Comparison of ENCODE assay signal across 12 mouse cellular contexts in genomic region chr3:127749981-127750562, GRCm38 (mm10). TPM values are rescaled to one million over a fixed set of nuclear protein-coding genes. Genes with fewer than 3 reads are reported as not detected.
A peak's percentile ranks its signal among the peaks of the same experiment; 100 is the strongest.
DNase-seq lines count a peak whose midpoint lies in the region; ATAC-seq and TF ChIP-seq lines count a peak whose summit lies in the region.
"Had no signal": no experiment of that assay in that cellular context is flagged by ENCODE, and none has a peak within 500 bp of the region (broad histone marks: within the 10 kb centered on the region; RNA-seq: fewer than 3 reads in every experiment).

No protein-coding gene starts in this region.

- no peak overlapping the region for H3K27ac ChIP-seq in kidney, postnatal 0 days
- H3K27ac ChIP-seq in forebrain, embryonic 11.5 days (ENCODE audit: low read depth, low read length) = peak overlapping the region; percentile 90
- no peak overlapping the region for H3K27ac ChIP-seq in limb, embryonic 13.5 days

- no peaks in the 10 kb centered on the region for H3K4me1 ChIP-seq in kidney, postnatal 0 days (replicated peaks; ENCODE audit: insufficient read depth, low read length)
- peaks cover 26% of the 10 kb centered on the region; the same call in 1 of the 2 replicates for H3K4me1 ChIP-seq in forebrain, embryonic 11.5 days (replicated peaks; ENCODE audit: control insufficient read depth, insufficient read depth, low read length)
- H3K4me1 ChIP-seq in limb, embryonic 13.5 days = peaks cover 7% of the 10 kb centered on the region; the same call in 1 of the 2 replicates

- no peak for DNase-seq in kidney, postnatal 0 days (ENCODE audit: low spot score)
- DNase-seq in kidney, adult 9 months = no peak
- peak; percentile 83 for DNase-seq in forebrain, embryonic 11.5 days (ENCODE audit: low spot score)
- peak; percentile 53 for DNase-seq in retina, embryonic 14.5 days (ENCODE audit: low spot score)
- DNase-seq in adrenal gland, postnatal 10 days = no peak
- DNase-seq in cerebellum, adult 11 months = no peak
- DNase-seq in layer of hippocampus, adult 11-12 months (ENCODE audit: low spot score) = no peak
- DNase-seq: adrenal gland, adult 8-10 months; left cerebral cortex, postnatal 4 days had no signal

- no peak for TF ChIP-seq CTCF in kidney, postnatal 0 days (IDR thresholded peaks at IDR 0.05; ENCODE audit: low read depth)

- no peaks in the 10 kb centered on the region for H3K36me3 ChIP-seq in kidney, postnatal 0 days (ENCODE audit: insufficient read depth, low read length)
- no peaks in the 10 kb centered on the region for H3K36me3 ChIP-seq in forebrain, embryonic 11.5 days (ENCODE audit: control insufficient read depth, insufficient read depth, low read length)
- no peaks in the 10 kb centered on the region for H3K36me3 ChIP-seq in limb, embryonic 13.5 days

- 16% methylated on average over 12 of the region's 12 CpGs for WGBS in kidney, postnatal 0 days
- WGBS in forebrain, embryonic 11.5 days = 2% methylated on average over 12 of the region's 12 CpGs
- WGBS in limb, embryonic 13.5 days = 11% methylated on average over 12 of the region's 12 CpGs

- no peaks in the 10 kb centered on the region for H3K9me3 ChIP-seq in kidney, postnatal 0 days (replicated peaks; ENCODE audit: low read length)
- no peaks in the 10 kb centered on the region for H3K9me3 ChIP-seq in forebrain, embryonic 11.5 days (ENCODE audit: control insufficient read depth, low read length)
- H3K9me3 ChIP-seq in limb, embryonic 13.5 days = peaks cover 3% of the 10 kb centered on the region; the same call in 1 of the 2 replicates

- no peak overlapping the region for H3K4me3 ChIP-seq in kidney, postnatal 0 days (replicated peaks; ENCODE audit: low read depth, low read length)
- H3K4me3 ChIP-seq in forebrain, embryonic 11.5 days (ENCODE audit: low read depth, low read length) = no peak overlapping the region
- 0 out of 2 replicates have a peak overlapping the region, but pooled peaks have one; percentile 7 for H3K4me3 ChIP-seq in limb, embryonic 13.5 days
- H3K4me3 ChIP-seq: myocyte had no signal

- ATAC-seq in kidney, postnatal 0 days (replicated peaks; ENCODE audit: low FRiP score, low read depth) = no peak
- peak; percentile 85 for ATAC-seq in forebrain, embryonic 11.5 days (replicated peaks; ENCODE audit: low FRiP score)
- ATAC-seq in limb, embryonic 13.5 days (ENCODE audit: low FRiP score, low read depth) = peak; percentile 24; the same call in 1 of the 2 replicates

- 0 out of 2 replicates have a peak overlapping the region, but pooled peaks have one; percentile 2 for H3K4me2 ChIP-seq in kidney, postnatal 0 days (ENCODE audit: low read length)
- peak overlapping the region; percentile 16; the same call in 1 of the 2 replicates for H3K4me2 ChIP-seq in forebrain, embryonic 11.5 days (ENCODE audit: low read depth, low read length, severe bottlenecking)
- H3K4me2 ChIP-seq in limb, embryonic 13.5 days (replicated peaks) = peak overlapping the region; percentile 51

- no peak overlapping the region for H3K9ac ChIP-seq in kidney, postnatal 0 days (ENCODE audit: low read depth, low read length)
- H3K9ac ChIP-seq in forebrain, embryonic 11.5 days (ENCODE audit: low read length) = no peak overlapping the region
- H3K9ac ChIP-seq in limb, embryonic 13.5 days = no peak overlapping the region

- peaks cover 31% of the 10 kb centered on the region; the same call in 1 of the 2 replicates for H3K27me3 ChIP-seq in kidney, postnatal 0 days (ENCODE audit: insufficient read depth, low read length)
- peaks cover 29% of the 10 kb centered on the region for H3K27me3 ChIP-seq in forebrain, embryonic 11.5 days (ENCODE audit: control insufficient read depth, insufficient read depth, low read length)
- H3K27me3 ChIP-seq in limb, embryonic 13.5 days = peaks cover 79% of the 10 kb centered on the region

RNA-seq across cellular contexts. Expression of gene Alpk1, which starts 30.3 kb away (rescaled TPM):
- polyA plus RNA-seq in kidney, postnatal 0 days (2015; fragmentation: Nextera tagmentation; extraction: Ambion mirVana) = 0.61 and 0.75 TPM in 2 replicates
- 0.80 and 1.3 TPM in 2 replicates for polyA plus RNA-seq in forebrain, embryonic 11.5 days (2014; fragmentation: Nextera tagmentation; extraction: Ambion mirVana)
- polyA plus RNA-seq in limb, embryonic 13.5 days (2015; fragmentation: Nextera tagmentation; extraction: Ambion mirVana) = 0.80 and 1.4 TPM in 2 replicates
- total RNA-seq in adrenal gland, postnatal 10 days (2021) = 1 to 10 TPM; 6.7 to 7.0 TPM

RNA-seq across cellular contexts. Expression of gene Tifa, which starts 39.5 kb away (rescaled TPM):
- 7.0 and 7.7 TPM in 2 replicates for polyA plus RNA-seq in kidney, postnatal 0 days (2015; fragmentation: Nextera tagmentation; extraction: Ambion mirVana)
- polyA plus RNA-seq in forebrain, embryonic 11.5 days (2014; fragmentation: Nextera tagmentation; extraction: Ambion mirVana) = 2.9 and 3.2 TPM in 2 replicates
- 3.4 TPM in 2 replicates for polyA plus RNA-seq in limb, embryonic 13.5 days (2015; fragmentation: Nextera tagmentation; extraction: Ambion mirVana)
- total RNA-seq in adrenal gland, postnatal 10 days (2021) = 1 to 10 TPM; 3.9 to 5.1 TPM
- total RNA-seq: ES-E14 had no signal

Comparison
In these comparisons a context has a peak if more than half of its experiments do, and no peak if none do; other contexts are left out.
1. DNase-seq: peak in forebrain, embryonic 11.5 days (single experiment) and retina, embryonic 14.5 days (single experiment); none in kidney, postnatal 0 days (single experiment), kidney, adult 9 months (single experiment), adrenal gland, postnatal 10 days (single experiment), cerebellum, adult 11 months (single experiment) and layer of hippocampus, adult 11-12 months (single experiment).
2. Peak in every context shown above with its lines, with median percentiles within 50 percentile points of each other: H3K4me2 ChIP-seq.